Mouse (Mus musculus) kidney, adult 2 months (tissue): Measurements from ENCODE around the gene AC109138.7. TPM values are rescaled to one million over a fixed set of nuclear protein-coding genes. Genes with fewer than 3 reads are reported as not detected.

Source experiments
- DNase-seq: peaks from one replicate; pipeline ENCODE4 v3.0.0; 2021
- H3K27ac ChIP-seq: fragments of 200-500 bp; 2 replicates; pipeline ENCODE4 v1.5.1; 2012; ENCODE audit warnings: low read depth, low read length, control low read depth, inconsistent platforms; ENCODE audit not compliant: insufficient read depth
- H3K27me3 ChIP-seq: fragments of 200-500 bp; replicated peaks from 2 replicates; pipeline ENCODE4 v1.6.1; 2012; ENCODE audit warnings: mild to moderate bottlenecking, moderate library complexity, low read length, inconsistent platforms; ENCODE audit not compliant: control insufficient read depth, insufficient read depth
- H3K36me3 ChIP-seq: fragments of 200-500 bp; 2 replicates; pipeline ENCODE4 v1.6.1; 2012; ENCODE audit warnings: mild to moderate bottlenecking, moderate library complexity, low read length, inconsistent platforms; ENCODE audit not compliant: control insufficient read depth, insufficient read depth
- H3K4me1 ChIP-seq: fragments of 200-500 bp; 2 replicates; pipeline ENCODE4 v1.6.1; 2011; ENCODE audit warnings: low read length; ENCODE audit not compliant: control insufficient read depth, insufficient read depth
- H3K4me3 ChIP-seq: fragments of 200-500 bp; 2 replicates; pipeline ENCODE4 v1.5.1; 2011; ENCODE audit warnings: mild to moderate bottlenecking, low read depth, low read length, control low read depth; ENCODE audit not compliant: insufficient read depth
- CTCF ChIP-seq: fragments of 200-500 bp; conservative IDR thresholded peaks from 2 replicates; pipeline ENCODE4 v1.5.1; 2011; ENCODE audit warnings: low read depth, mild to moderate bottlenecking, control low read depth, low read length, moderate library complexity, mixed read lengths; ENCODE audit not compliant: insufficient read depth, insufficient read length
- POLR2A ChIP-seq: fragments of 200-500 bp; IDR thresholded peaks from one replicate; pipeline ENCODE4 v1.6.1; 2011; ENCODE audit warnings: low read depth, low read length, control low read depth
- WGBS: fragments of 180-500 bp; shearing (Covaris S2); methylation state at CpG from one replicate; pipeline ENCODE4 v1.1.7; 2018; 5-methylcytosine and 5-hydroxymethylcytosine counted together
- polyA plus RNA-seq: library from polyadenylated mRNA; depleted of rRNA; stranded (reverse); fragments of >200 nt; gene quantifications from 2 replicates; pipeline ENCODE4 v1.2.3, GENCODE M21; 2012

The AC109138.7 gene
- polyA plus RNA-seq, 1 experiment = 3.4 TPM

DNA sequence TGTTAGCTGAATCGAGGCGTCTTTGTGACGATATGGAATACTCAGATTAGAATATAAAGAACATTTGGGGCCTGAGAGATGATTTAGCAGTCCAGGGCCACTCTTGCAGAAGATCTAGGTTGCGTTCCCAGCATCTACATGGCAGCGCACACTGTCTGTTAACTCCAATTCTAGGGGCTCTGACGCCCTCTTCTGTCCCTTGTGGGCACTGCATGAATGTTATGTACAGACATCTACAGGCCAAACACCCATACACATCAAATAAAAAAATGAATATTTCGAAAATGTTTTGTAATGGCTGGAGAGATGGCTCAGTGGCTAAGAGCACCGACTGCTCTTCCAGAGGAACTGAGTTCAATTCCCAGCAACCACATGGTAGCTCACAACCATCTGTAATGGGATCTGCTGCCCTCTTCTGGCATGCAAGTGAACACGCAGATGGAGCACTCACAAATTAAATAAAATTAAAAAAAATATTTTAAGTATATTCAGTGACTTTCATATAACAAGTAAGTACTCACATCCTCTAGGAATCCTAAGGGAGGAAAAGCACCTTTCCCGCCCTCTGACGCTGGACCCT is 41.5 kb downstream of the AC109138.7 start:
- Histone ChIP-seq H3K27ac (no peak overlapping the region), H3K4me3 (no peak overlapping the region), H3K36me3 (no peaks in the 10 kb centered on the region), H3K4me1 (no peaks in the 10 kb centered on the region; the same call in 1 of the 2 replicates), H3K27me3 (no peaks in the 10 kb centered on the region)
- DNase-seq = no peak
- TF ChIP-seq POLR2A (no peak), CTCF (peak; percentile 25)
- 86% methylated on average over 11 of the region's 11 CpGs for WGBS

DNA sequence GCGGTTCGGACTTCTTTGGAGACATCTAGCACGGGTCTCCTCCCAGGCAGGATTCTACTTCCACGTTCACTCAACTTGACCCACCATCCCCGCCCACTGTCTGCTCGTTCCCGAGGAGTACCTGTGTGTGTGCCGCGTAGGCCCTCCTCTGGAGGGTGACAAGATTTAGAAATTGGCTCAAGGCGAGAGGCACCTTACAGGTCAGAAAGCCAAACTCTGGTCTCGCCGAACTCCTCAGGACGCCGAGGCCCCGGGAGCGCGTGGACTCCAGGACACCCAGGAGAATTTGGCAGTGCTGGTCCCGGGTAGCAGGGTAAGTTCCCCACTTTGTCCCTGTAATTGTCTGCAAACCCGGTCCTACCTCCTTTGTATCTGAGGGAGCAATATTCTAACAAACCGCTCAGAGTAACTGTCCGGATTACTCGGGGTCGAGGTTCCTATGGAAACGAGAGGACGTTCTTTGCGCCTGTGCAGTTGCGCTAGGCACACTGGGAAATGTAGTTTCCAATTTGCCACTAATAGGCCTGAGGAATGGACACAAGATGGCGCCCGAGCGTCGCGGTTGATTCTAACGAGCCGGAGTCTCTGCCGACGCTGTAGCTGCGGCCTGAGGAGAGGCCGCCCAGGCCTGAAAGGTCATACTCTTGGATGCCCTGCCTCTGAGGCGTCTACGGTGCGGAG is 43.2 kb downstream of the AC109138.7 start:
- H3K27ac ChIP-seq = peak overlapping the region; percentile 50
- peak; percentile 97 for DNase-seq
- under 1% methylated on average over 41 of the region's 41 CpGs for WGBS
- H3K4me3 ChIP-seq = peak overlapping the region; percentile 67
- TF ChIP-seq POLR2A (no peak), CTCF (peak; percentile 97)
- no peaks in the 10 kb centered on the region for H3K27me3 ChIP-seq
- no peaks in the 10 kb centered on the region; the same call in 1 of the 2 replicates for H3K4me1 ChIP-seq
- H3K36me3 ChIP-seq = no peaks in the 10 kb centered on the region

DNA sequence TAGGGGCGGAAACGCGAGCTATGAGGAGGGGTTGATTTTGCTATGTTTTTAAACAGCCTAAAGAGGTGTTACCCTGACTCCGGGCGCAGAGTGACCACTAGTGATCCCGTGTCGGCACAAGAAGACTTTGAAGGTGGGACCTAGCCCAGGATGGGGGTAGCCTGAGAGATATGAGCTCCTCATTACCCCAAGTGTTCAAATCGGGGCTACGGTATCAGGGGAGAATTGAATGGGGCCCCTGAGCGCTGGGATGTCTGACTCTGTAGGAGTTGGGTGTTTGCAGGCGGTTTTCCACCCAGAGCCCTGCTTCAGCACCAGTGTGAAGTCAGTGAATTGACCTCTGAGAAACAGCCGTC is 43.7 kb downstream of the AC109138.7 start:
- DNase-seq = no peak
- no peak for TF ChIP-seq CTCF
- TF ChIP-seq POLR2A = no peak
- no peaks in the 10 kb centered on the region for H3K36me3 ChIP-seq
- WGBS = 18% methylated on average over 12 of the region's 12 CpGs
- H3K4me1 ChIP-seq = no peaks in the 10 kb centered on the region; the same call in 1 of the 2 replicates
- no peaks in the 10 kb centered on the region for H3K27me3 ChIP-seq
- H3K4me3 ChIP-seq = peak overlapping the region; percentile 43
- H3K27ac ChIP-seq = peak overlapping the region; percentile 50

DNA sequence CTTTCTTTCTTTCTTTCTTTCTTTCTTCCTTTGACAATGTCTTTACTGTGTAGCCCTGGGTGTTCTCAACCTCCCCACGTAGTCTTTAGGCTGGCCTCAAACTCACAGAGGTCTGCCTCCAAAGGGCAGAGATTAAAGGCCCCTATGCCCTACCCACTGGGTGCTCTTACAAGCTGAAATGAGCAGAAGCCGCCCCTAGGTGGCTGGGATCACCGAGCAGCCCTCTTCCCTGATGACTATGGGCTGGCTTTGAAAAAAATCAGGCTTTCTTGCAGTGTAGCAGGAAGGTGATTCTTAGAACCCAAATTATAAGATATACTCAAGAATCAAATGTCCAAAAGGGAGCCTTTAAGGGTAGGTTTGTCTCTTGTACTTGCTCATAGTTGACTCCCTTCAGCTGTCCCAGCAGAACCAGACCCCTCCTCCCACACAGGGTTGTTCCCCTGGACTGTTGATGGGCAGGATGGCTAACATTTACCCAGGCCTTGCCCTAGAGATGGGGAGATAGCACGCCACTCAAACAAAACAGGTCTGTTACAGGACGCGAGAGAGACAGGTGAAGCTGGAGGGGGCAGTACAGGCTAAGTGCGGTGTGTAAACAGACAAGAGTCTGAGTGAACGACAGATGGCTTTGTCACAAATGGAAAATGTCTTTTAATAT is 47.0 kb downstream of the AC109138.7 start:
- no peak overlapping the region for H3K27ac ChIP-seq
- no peaks in the 10 kb centered on the region; the same call in 1 of the 2 replicates for H3K4me1 ChIP-seq
- no peak for DNase-seq
- H3K4me3 ChIP-seq = no peak overlapping the region
- H3K27me3 ChIP-seq = no peaks in the 10 kb centered on the region
- WGBS = 64% methylated on average over 8 of the region's 8 CpGs
- TF ChIP-seq CTCF (0 out of 2 replicates have a peak, but pooled peaks have one; percentile 19), POLR2A (no peak)
- H3K36me3 ChIP-seq = no peaks in the 10 kb centered on the region; the same call in 1 of the 2 replicates

DNA sequence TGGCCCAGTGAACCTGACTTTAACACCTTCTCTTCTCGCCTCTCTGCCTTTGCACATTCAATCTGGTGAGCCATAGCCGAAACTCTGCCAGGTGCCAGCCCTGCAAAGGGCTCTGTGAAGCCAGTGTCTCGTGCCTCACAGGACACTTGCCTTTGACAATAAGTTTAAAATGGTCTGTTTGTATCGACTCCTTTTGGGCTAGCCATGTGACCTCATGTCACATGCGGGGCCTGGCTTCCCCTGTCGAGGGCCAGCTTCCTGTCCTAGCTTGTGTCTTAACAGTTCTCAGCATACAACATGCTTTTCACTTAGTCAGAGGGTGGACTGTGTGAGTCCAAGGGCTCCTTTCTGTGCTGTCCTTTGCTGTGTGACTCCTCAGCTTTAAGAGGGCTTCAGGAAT is 48.6 kb downstream of the AC109138.7 start:
- no peaks in the 10 kb centered on the region for H3K4me1 ChIP-seq
- H3K36me3 ChIP-seq = no peaks in the 10 kb centered on the region; the same call in 1 of the 2 replicates
- H3K27me3 ChIP-seq = no peaks in the 10 kb centered on the region
- WGBS = 66% methylated on average over 6 of the region's 6 CpGs
- H3K27ac ChIP-seq = no peak overlapping the region
- no peak for DNase-seq
- TF ChIP-seq POLR2A = no peak
- no peak for TF ChIP-seq CTCF
- H3K4me3 ChIP-seq = no peak overlapping the region

DNA sequence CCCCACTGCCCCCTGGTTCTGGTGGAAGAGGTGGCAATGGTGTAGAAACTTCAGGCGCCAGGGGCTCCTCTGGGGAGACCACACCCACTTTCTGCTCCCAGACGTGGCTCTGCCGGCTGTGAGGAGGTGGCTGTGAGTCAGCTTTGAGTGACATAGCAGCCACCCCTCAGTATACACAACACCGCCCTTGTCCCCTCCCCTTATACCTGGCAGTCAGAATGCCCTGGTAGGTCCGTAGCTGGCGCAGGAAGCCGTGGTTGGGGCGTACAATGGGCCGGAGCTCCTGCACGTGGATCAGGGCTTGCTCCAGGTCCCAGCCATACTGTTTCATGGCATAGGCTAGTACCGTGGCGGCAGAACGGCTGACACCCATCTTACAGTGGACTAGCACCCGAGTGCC is 49.5 kb downstream of the AC109138.7 start:
- H3K4me3 ChIP-seq = no peak overlapping the region
- no peaks in the 10 kb centered on the region; the same call in 1 of the 2 replicates for H3K36me3 ChIP-seq
- no peaks in the 10 kb centered on the region for H3K27me3 ChIP-seq
- no peak for DNase-seq
- no peaks in the 10 kb centered on the region for H3K4me1 ChIP-seq
- 90% methylated on average over 14 of the region's 14 CpGs for WGBS
- TF ChIP-seq POLR2A = no peak
- no peak for TF ChIP-seq CTCF
- no peak overlapping the region for H3K27ac ChIP-seq

DNA sequence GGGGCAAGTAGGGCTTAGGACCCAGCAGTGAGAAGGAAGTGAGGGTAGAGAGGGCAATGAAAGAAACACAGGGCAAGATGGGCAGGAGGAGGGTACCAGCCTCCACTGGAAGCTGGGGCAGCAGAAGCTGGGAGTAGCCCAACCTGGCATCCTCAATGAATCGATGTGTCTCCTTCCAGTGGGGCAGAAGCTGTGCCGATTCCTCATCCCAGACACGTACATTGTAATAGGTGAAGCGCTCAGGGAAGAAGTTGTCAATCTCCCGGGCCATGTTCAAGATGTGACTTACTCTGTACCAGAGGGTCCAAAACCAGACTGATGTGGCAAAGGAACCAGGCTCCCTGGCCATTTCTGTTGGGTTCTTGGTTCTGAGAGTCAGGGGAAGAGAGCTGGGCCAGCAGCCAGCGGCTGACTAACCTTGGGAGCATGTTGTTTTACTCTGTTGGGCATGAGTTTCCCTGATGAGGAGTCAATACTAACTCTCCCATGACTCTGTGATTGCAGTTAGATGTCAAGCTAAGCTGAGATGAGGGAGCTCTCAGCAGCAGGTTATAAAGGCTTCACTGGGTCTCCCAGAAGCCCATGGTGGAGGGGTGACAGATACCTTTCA is 50.1 kb downstream of the AC109138.7 start:
- no peak for DNase-seq
- H3K4me3 ChIP-seq = no peak overlapping the region
- WGBS = 96% methylated on average over 6 of the region's 6 CpGs
- H3K36me3 ChIP-seq = no peaks in the 10 kb centered on the region; the same call in 1 of the 2 replicates
- TF ChIP-seq CTCF = no peak
- no peaks in the 10 kb centered on the region for H3K27me3 ChIP-seq
- H3K27ac ChIP-seq = no peak overlapping the region
- peaks cover 1% of the 10 kb centered on the region; the same call in 1 of the 2 replicates for H3K4me1 ChIP-seq
